ENCODE assay signal across 17 mouse cellular contexts in the genomic region with DNA sequence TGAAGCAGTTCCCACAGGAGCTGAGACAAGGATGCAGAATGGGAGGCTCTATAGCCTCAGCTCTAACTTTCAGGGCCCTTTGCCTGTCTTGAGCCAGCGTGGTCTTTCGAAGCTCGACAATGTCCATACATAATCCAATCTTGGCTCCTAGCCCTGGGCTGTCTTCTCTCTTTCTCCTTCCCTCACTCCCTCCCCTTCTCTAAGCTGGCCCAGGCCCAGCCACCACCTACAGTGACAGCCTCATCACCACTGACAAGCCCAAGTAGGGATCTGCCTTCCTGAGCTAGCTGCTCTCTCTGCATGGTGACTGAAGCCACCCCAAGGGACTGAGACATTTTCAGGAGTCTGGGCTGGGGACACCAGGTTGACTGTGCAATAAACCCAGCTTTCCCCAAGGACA. TPM values are rescaled to one million over a fixed set of nuclear protein-coding genes. Genes with fewer than 3 reads are reported as not detected.
DNase-seq lines count a peak whose midpoint lies in the region; ATAC-seq and TF ChIP-seq lines count a peak whose summit lies in the region.
"Had no signal": no experiment of that assay in that cellular context is flagged by ENCODE, and none has a peak within 500 bp of the region (broad histone marks: within the 10 kb centered on the region; RNA-seq: fewer than 3 reads in every experiment).

No protein-coding gene starts in this region.

- H3K4me3 ChIP-seq in left cerebral cortex, adult 2 months = no peak overlapping the region
- H3K4me3 ChIP-seq: hindbrain, embryonic 15.5 days; limb, embryonic 12.5 days; liver, embryonic 15.5 days had no signal

- DNase-seq in frontal cortex, postnatal 14 days (ENCODE audit: low spot score in 2 of 2) = no peak
- DNase-seq in left cerebral cortex, adult 2 months (ENCODE audit: extremely low spot score in 1 of 2, low spot score in 2 of 2) = no peak
- DNase-seq in left cerebral cortex, adult 11 months (ENCODE audit: low spot score) = no peak
- peak; percentile 54 to 62 for DNase-seq in right cerebral cortex, postnatal 10 days (ENCODE audit: low spot score in 2 of 2)
- no peak for DNase-seq in right cerebral cortex, postnatal 25 days
- DNase-seq in yolk sac, embryonic 10.5 days (ENCODE audit: low spot score) = no peak
- DNase-seq: adrenal gland, postnatal 36 days; cerebellum, postnatal 25 days; gastrocnemius, postnatal 25 days; kidney, adult 11 months; right cerebral cortex, postnatal 14 days; thymus, postnatal 25 days had no signal

- no peak for TF ChIP-seq CTCF in left cerebral cortex, adult 2 months (IDR thresholded peaks at IDR 0.05)

- peak; percentile 75 for ATAC-seq in frontal cortex, adult (ENCODE audit: low TSS enrichment)

- intact Hi-C loops in left cerebral cortex, adult 2 months (cut with DNase I) = no loop called here

- H3K27ac ChIP-seq in left cerebral cortex, adult 2 months = peak overlapping the region; percentile 40; the same call in 1 of the 2 replicates
- H3K27ac ChIP-seq: hindbrain, embryonic 15.5 days; kidney, postnatal 0 days; limb, embryonic 12.5 days; liver, embryonic 15.5 days had no signal

RNA-seq across cellular contexts. Expression of a gene that starts 6.5 kb away (rescaled TPM):
- 10 to 100 TPM; 82.4 to 90.1 TPM for total RNA-seq in left cerebral cortex, adult 2 months (2021)

Comparison
In these comparisons a context has a peak if more than half of its experiments do, and no peak if none do; other contexts are left out.
1. DNase-seq: peak in right cerebral cortex, postnatal 10 days (2 of 2); none in frontal cortex, postnatal 14 days (0 of 2), left cerebral cortex, adult 2 months (0 of 2), left cerebral cortex, adult 11 months (single experiment), right cerebral cortex, postnatal 25 days (single experiment) and yolk sac, embryonic 10.5 days (single experiment).